Comparison of ENCODE assay signal across 27 mouse cellular contexts in the genomic region with DNA sequence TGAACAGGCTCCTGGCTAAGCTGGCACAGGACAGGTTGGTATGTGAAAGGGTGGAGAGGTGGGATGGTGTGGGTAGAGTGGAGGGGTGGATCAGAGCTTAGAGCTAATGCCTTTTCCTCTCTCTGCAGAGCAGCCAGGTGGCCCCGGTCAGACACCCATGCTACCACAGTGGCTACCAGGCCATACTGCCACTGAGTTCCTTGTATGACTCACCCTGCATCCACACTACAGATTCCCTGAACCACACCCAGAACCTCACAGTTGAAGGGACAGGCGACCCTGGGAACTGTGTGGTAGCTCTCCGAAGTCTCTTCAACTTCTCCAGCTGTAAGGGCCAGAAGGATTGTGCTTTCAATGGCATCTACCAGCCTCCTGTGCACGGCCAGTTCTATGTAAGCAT. TPM values are rescaled to one million over a fixed set of nuclear protein-coding genes. Genes with fewer than 3 reads are reported as not detected.
DNase-seq lines count a peak whose midpoint lies in the region; ATAC-seq and TF ChIP-seq lines count a peak whose summit lies in the region.
"Had no signal": no experiment of that assay in that cellular context is flagged by ENCODE, and none has a peak within 500 bp of the region (broad histone marks: within the 10 kb centered on the region; RNA-seq: fewer than 3 reads in every experiment).

No protein-coding gene starts in this region.

- no peak overlapping the region for H3K27ac ChIP-seq in intestine, embryonic 16.5 days (ENCODE audit: low read length)
- no peak overlapping the region for H3K27ac ChIP-seq in stomach, embryonic 14.5 days (ENCODE audit: low read length)
- no peak overlapping the region for H3K27ac ChIP-seq in stomach, postnatal 0 days (replicated peaks)
- H3K27ac ChIP-seq: embryonic facial prominence, embryonic 12.5 days; embryonic facial prominence, embryonic 15.5 days; heart, embryonic 15.5 days; hindbrain, embryonic 10.5 days; hindbrain, embryonic 13.5 days had no signal

- no peaks in the 10 kb centered on the region for H3K9me3 ChIP-seq in intestine, embryonic 16.5 days (ENCODE audit: control insufficient read depth, low read length)
- H3K9me3 ChIP-seq in stomach, embryonic 14.5 days (ENCODE audit: control insufficient read depth, low read depth, low read length), result no peaks in the 10 kb centered on the region
- H3K9me3 ChIP-seq in stomach, postnatal 0 days (ENCODE audit: control insufficient read depth, low read length), result no peaks in the 10 kb centered on the region
- H3K9me3 ChIP-seq: embryonic facial prominence, embryonic 12.5 days; embryonic facial prominence, embryonic 15.5 days; heart, embryonic 12.5 days; heart, embryonic 15.5 days; hindbrain, embryonic 10.5 days; hindbrain, embryonic 13.5 days had no signal

- peak; percentile 24; the same call in 1 of the 2 replicates for ATAC-seq in intestine, embryonic 16.5 days
- 0 out of 2 replicates have a peak, but pooled peaks have one; percentile 28 for ATAC-seq in stomach, embryonic 14.5 days (ENCODE audit: insufficient number of reproducible peaks, insufficient read depth, low FRiP score, low read depth)
- ATAC-seq in stomach, postnatal 0 days (ENCODE audit: low FRiP score, low TSS enrichment), result peak; percentile 83
- ATAC-seq: CD4-positive, CD25-positive, alpha-beta regulatory T cell, adult 4 months; forebrain, embryonic 14.5 days; hindbrain, embryonic 16.5 days had no signal

- no peak for TF ChIP-seq EP300 in stomach, postnatal 0 days (optimal IDR thresholded peaks at IDR 0.05)

- no peak overlapping the region for H3K4me3 ChIP-seq in intestine, embryonic 16.5 days (ENCODE audit: low read length)
- H3K4me3 ChIP-seq in stomach, embryonic 14.5 days (ENCODE audit: low read depth, low read length), result no peak overlapping the region
- H3K4me3 ChIP-seq in stomach, postnatal 0 days (ENCODE audit: low read depth, low read length), result no peak overlapping the region
- H3K4me3 ChIP-seq: embryonic facial prominence, embryonic 12.5 days; embryonic facial prominence, embryonic 15.5 days; heart, embryonic 12.5 days; heart, embryonic 15.5 days; hindbrain, embryonic 10.5 days; hindbrain, embryonic 13.5 days had no signal

- no peaks in the 10 kb centered on the region for H3K27me3 ChIP-seq in intestine, embryonic 16.5 days (replicated peaks; ENCODE audit: control insufficient read depth, insufficient read depth, low read length)
- H3K27me3 ChIP-seq in stomach, embryonic 14.5 days (ENCODE audit: control insufficient read depth, insufficient read depth, low read length), result no peaks in the 10 kb centered on the region
- no peaks in the 10 kb centered on the region for H3K27me3 ChIP-seq in stomach, postnatal 0 days (ENCODE audit: control insufficient read depth, insufficient read depth, low read length)
- H3K27me3 ChIP-seq: embryonic facial prominence, embryonic 12.5 days; embryonic facial prominence, embryonic 15.5 days; hindbrain, embryonic 13.5 days had no signal

- peaks cover 10% of the 10 kb centered on the region for H3K4me1 ChIP-seq in intestine, embryonic 16.5 days (ENCODE audit: control insufficient read depth, insufficient read depth, low read length)
- no peaks in the 10 kb centered on the region for H3K4me1 ChIP-seq in stomach, embryonic 14.5 days (ENCODE audit: control insufficient read depth, insufficient read depth, low read length)
- H3K4me1 ChIP-seq in stomach, postnatal 0 days (replicated peaks; ENCODE audit: control insufficient read depth, insufficient read depth), result no peaks in the 10 kb centered on the region
- H3K4me1 ChIP-seq: embryonic facial prominence, embryonic 12.5 days; embryonic facial prominence, embryonic 15.5 days; heart, embryonic 12.5 days; heart, embryonic 15.5 days; hindbrain, embryonic 10.5 days; hindbrain, embryonic 13.5 days had no signal

- H3K9ac ChIP-seq in intestine, embryonic 16.5 days (ENCODE audit: low read depth, low read length), result no peak overlapping the region
- H3K9ac ChIP-seq in stomach, embryonic 14.5 days (replicated peaks; ENCODE audit: low read depth, low read length), result no peak overlapping the region
- no peak overlapping the region for H3K9ac ChIP-seq in stomach, postnatal 0 days (ENCODE audit: low read length)
- H3K9ac ChIP-seq: embryonic facial prominence, embryonic 12.5 days; embryonic facial prominence, embryonic 15.5 days; heart, embryonic 12.5 days; heart, embryonic 15.5 days; hindbrain, embryonic 13.5 days had no signal

- DNase-seq in 3T3-L1 (ENCODE audit: low read depth, low spot score), result peak; percentile 12
- peak; percentile 55 for DNase-seq in stomach, postnatal 0 days (ENCODE audit: low spot score)
- no peak for DNase-seq in embryo, embryonic 10 days (ENCODE audit: low spot score)
- no peak for DNase-seq in left cerebral cortex, adult 9 months (ENCODE audit: low spot score in 2 of 2)
- DNase-seq in yolk sac, embryonic 10.5 days (ENCODE audit: low spot score), result no peak
- DNase-seq: adrenal gland, adult 2 months; adrenal gland, postnatal 14 days; cerebellum, adult 18-20 months; cerebellum, adult 9-10 months; cerebellum, postnatal 14 days; gastrocnemius, postnatal 25 days; heart, adult 18-20 months; heart, postnatal 10 days; heart, postnatal 36 days had no signal

- H3K36me3 ChIP-seq in intestine, embryonic 16.5 days (ENCODE audit: control insufficient read depth, insufficient read depth, low read length), result no peaks in the 10 kb centered on the region
- no peaks in the 10 kb centered on the region for H3K36me3 ChIP-seq in stomach, embryonic 14.5 days (ENCODE audit: control insufficient read depth, insufficient read depth, low read length)
- no peaks in the 10 kb centered on the region for H3K36me3 ChIP-seq in stomach, postnatal 0 days (ENCODE audit: control insufficient read depth, insufficient read depth, low read length)
- H3K36me3 ChIP-seq: embryonic facial prominence, embryonic 12.5 days; embryonic facial prominence, embryonic 15.5 days; heart, embryonic 12.5 days; heart, embryonic 15.5 days; hindbrain, embryonic 10.5 days; hindbrain, embryonic 13.5 days had no signal

- TF ChIP-seq CTCF in stomach, postnatal 0 days (IDR thresholded peaks at IDR 0.05; ENCODE audit: low read depth), result no peak

- 67% methylated on average over 4 of the region's 4 CpGs for WGBS in intestine, embryonic 16.5 days
- WGBS in stomach, embryonic 14.5 days, result 76% methylated on average over 4 of the region's 4 CpGs
- 59% methylated on average over 3 of the region's 4 CpGs for WGBS in stomach, postnatal 0 days

- H3K4me2 ChIP-seq in intestine, embryonic 16.5 days (ENCODE audit: low read depth, low read length), result no peak overlapping the region
- H3K4me2 ChIP-seq in stomach, embryonic 14.5 days (replicated peaks; ENCODE audit: low read depth, low read length), result no peak overlapping the region
- H3K4me2 ChIP-seq in stomach, postnatal 0 days (replicated peaks; ENCODE audit: low read depth), result no peak overlapping the region
- H3K4me2 ChIP-seq: embryonic facial prominence, embryonic 12.5 days; embryonic facial prominence, embryonic 15.5 days; heart, embryonic 12.5 days; heart, embryonic 15.5 days; hindbrain, embryonic 13.5 days had no signal

RNA-seq across cellular contexts. Expression of gene Entpd8, which starts 3.6 kb away (rescaled TPM):
- polyA plus RNA-seq in intestine, embryonic 16.5 days (2015; fragmentation: Nextera tagmentation; extraction: Ambion mirVana), result 14.3 and 16.7 TPM in 2 replicates
- 0.26 and 0.53 TPM in 2 replicates for polyA plus RNA-seq in stomach, embryonic 14.5 days (2014; fragmentation: Nextera tagmentation; extraction: Ambion mirVana)
- polyA plus RNA-seq in stomach, postnatal 0 days (2015; fragmentation: Nextera tagmentation; extraction: Ambion mirVana), result 3.3 TPM in 2 replicates
- polyA plus RNA-seq: C2C12; embryonic facial prominence, embryonic 12.5 days; embryonic facial prominence, embryonic 15.5 days; forebrain, embryonic 11.5 days; forebrain, embryonic 14.5 days; heart, embryonic 12.5 days; heart, embryonic 15.5 days; hindbrain, embryonic 10.5 days; hindbrain, embryonic 13.5 days; hindbrain, embryonic 16.5 days had no signal

RNA-seq across cellular contexts. Expression of gene Noxa1, which starts 11.3 kb away (rescaled TPM):
- 6.5 and 7.9 TPM in 2 replicates for polyA plus RNA-seq in intestine, embryonic 16.5 days (2015; fragmentation: Nextera tagmentation; extraction: Ambion mirVana)
- polyA plus RNA-seq in stomach, embryonic 14.5 days (2014; fragmentation: Nextera tagmentation; extraction: Ambion mirVana), result 2.3 and 5.0 TPM in 2 replicates
- 4.0 and 4.4 TPM in 2 replicates for polyA plus RNA-seq in stomach, postnatal 0 days (2015; fragmentation: Nextera tagmentation; extraction: Ambion mirVana)
- polyA plus RNA-seq: adrenal gland, adult 2 months; C2C12; embryonic facial prominence, embryonic 12.5 days; forebrain, embryonic 14.5 days; hindbrain, embryonic 13.5 days; hindbrain, embryonic 16.5 days had no signal

RNA-seq across cellular contexts. Expression of gene Nsmf, which starts 29.5 kb away (rescaled TPM):
- polyA plus RNA-seq in intestine, embryonic 16.5 days (2015; fragmentation: Nextera tagmentation; extraction: Ambion mirVana), result 39.1 and 45.5 TPM in 2 replicates
- 59.5 and 60.3 TPM in 2 replicates for polyA plus RNA-seq in stomach, embryonic 14.5 days (2014; fragmentation: Nextera tagmentation; extraction: Ambion mirVana)
- 23.5 and 30.2 TPM in 2 replicates for polyA plus RNA-seq in stomach, postnatal 0 days (2015; fragmentation: Nextera tagmentation; extraction: Ambion mirVana)

Comparison
In these comparisons a context has a peak if more than half of its experiments do, and no peak if none do; other contexts are left out.
1. DNase-seq: peak in 3T3-L1 (single experiment) and stomach, postnatal 0 days (single experiment); none in embryo, embryonic 10 days (single experiment), left cerebral cortex, adult 9 months (0 of 2) and yolk sac, embryonic 10.5 days (single experiment).
2. ATAC-seq: peak in every context shown above with its lines; median percentile 83 in stomach, postnatal 0 days; 28 in stomach, embryonic 14.5 days; 24 in intestine, embryonic 16.5 days.